Mouse (Mus musculus) myocyte (in vitro differentiated cells): ENCODE results near the gene Gm49368. TPM values are rescaled to one million over a fixed set of nuclear protein-coding genes. Genes with fewer than 3 reads are reported as not detected.
"Not testable (repeated sequence)": the region's sequence is repeated elsewhere in the genome, so short reads cannot be mapped to it uniquely, and the experiment has no call there.

Experiments
- H3K27me3 ChIP-seq: one replicate; pipeline ENCODE4 v1.6.1; 2011; ENCODE audit not compliant: control insufficient read depth, insufficient read depth, insufficient read length
- H3K36me3 ChIP-seq: one replicate; pipeline ENCODE4 v1.6.1; 2011; ENCODE audit not compliant: control insufficient read depth, insufficient read depth
- H3K4me2 ChIP-seq: one replicate; pipeline ENCODE4 v1.6.1; 2011; ENCODE audit warnings: low read depth, control low read depth
- H3K4me3 ChIP-seq: one replicate; pipeline ENCODE4 v1.5.1; 2011; ENCODE audit warnings: mild to moderate bottlenecking, control low read depth, moderate library complexity
- H3K79me2 ChIP-seq: one replicate; pipeline ENCODE4 v1.6.1; 2011; ENCODE audit not compliant: control insufficient read depth, insufficient read depth
- H3ac ChIP-seq: one replicate; pipeline ENCODE4 v1.6.1; 2011; ENCODE audit not compliant: control insufficient read depth, insufficient read length
- CEBPB ChIP-seq: IDR thresholded peaks from 2 replicates; pipeline ENCODE4 v1.6.1; 2011; ENCODE audit warnings: mild to moderate bottlenecking, moderate library complexity; ENCODE audit not compliant: poor library complexity, insufficient read depth, severe bottlenecking
- E2F4 ChIP-seq: IDR thresholded peaks from one replicate; pipeline ENCODE4 v1.6.1; 2011; ENCODE audit warnings: mild to moderate bottlenecking, control low read depth, moderate library complexity; ENCODE audit not compliant: insufficient read depth
- MAX ChIP-seq: IDR thresholded peaks from one replicate; pipeline ENCODE4 v1.6.1; 2011; ENCODE audit warnings: low read depth, mild to moderate bottlenecking, control low read depth
- MYOD1 ChIP-seq, 3 experiments: IDR thresholded peaks; one replicate each; pipeline ENCODE4 v1.6.1; 2011; ENCODE audit warnings: control low read depth in 2 of 3, low read depth in 2 of 3, mild to moderate bottlenecking in 2 of 3, moderate library complexity in 1 of 3; ENCODE audit not compliant: insufficient read length in 2 of 3, control insufficient read depth in 1 of 3
- MYOG ChIP-seq, 3 experiments: IDR thresholded peaks; one replicate each; pipeline ENCODE4 v1.6.1; 2011; ENCODE audit warnings: control low read depth in 2 of 3, low read depth in 2 of 3, mild to moderate bottlenecking in 2 of 3; ENCODE audit not compliant: insufficient read length in 2 of 3, control insufficient read depth in 1 of 3, insufficient read depth in 1 of 3
- POLR2A ChIP-seq: IDR thresholded peaks from one replicate; pipeline ENCODE4 v1.6.1; 2011; ENCODE audit warnings: low read depth, mild to moderate bottlenecking, control low read depth, moderate library complexity; ENCODE audit not compliant: insufficient read length
- POLR2AphosphoS2 ChIP-seq: IDR thresholded peaks from one replicate; pipeline ENCODE4 v1.6.1; 2011; ENCODE audit warnings: low read depth, control low read depth; ENCODE audit not compliant: insufficient read length
- REST ChIP-seq: IDR thresholded peaks from one replicate; pipeline ENCODE4 v1.6.1; 2011; ENCODE audit warnings: mild to moderate bottlenecking, control low read depth, moderate library complexity; ENCODE audit not compliant: insufficient read depth, insufficient read length
- SRF ChIP-seq: IDR thresholded peaks from one replicate; pipeline ENCODE4 v1.6.1; 2011; ENCODE audit warnings: low read depth; ENCODE audit not compliant: control insufficient read depth, insufficient read length
- TCF12 ChIP-seq: IDR thresholded peaks from one replicate; pipeline ENCODE4 v1.6.1; 2011; ENCODE audit warnings: mild to moderate bottlenecking, control low read depth; ENCODE audit not compliant: poor library complexity, insufficient read depth, severe bottlenecking
- TCF3 ChIP-seq: IDR thresholded peaks from one replicate; pipeline ENCODE4 v1.6.1; 2011; ENCODE audit warnings: low read depth, control low read depth; ENCODE audit not compliant: insufficient read length
- USF1 ChIP-seq: IDR thresholded peaks from one replicate; pipeline ENCODE4 v1.6.1; 2011; ENCODE audit warnings: low read depth, mild to moderate bottlenecking, control low read depth, moderate library complexity
- polyA plus RNA-seq: library from polyadenylated mRNA; unstranded; fragments of >200 nt; fragmentation: generic; extraction: Trizol; gene quantifications from one replicate; pipeline ENCODE4 v1.2.1, GENCODE M21; 2012; ENCODE audit warnings: missing spikeins

Gm49368 gene
- polyA plus RNA-seq, 1 experiment = not detected

DNA sequence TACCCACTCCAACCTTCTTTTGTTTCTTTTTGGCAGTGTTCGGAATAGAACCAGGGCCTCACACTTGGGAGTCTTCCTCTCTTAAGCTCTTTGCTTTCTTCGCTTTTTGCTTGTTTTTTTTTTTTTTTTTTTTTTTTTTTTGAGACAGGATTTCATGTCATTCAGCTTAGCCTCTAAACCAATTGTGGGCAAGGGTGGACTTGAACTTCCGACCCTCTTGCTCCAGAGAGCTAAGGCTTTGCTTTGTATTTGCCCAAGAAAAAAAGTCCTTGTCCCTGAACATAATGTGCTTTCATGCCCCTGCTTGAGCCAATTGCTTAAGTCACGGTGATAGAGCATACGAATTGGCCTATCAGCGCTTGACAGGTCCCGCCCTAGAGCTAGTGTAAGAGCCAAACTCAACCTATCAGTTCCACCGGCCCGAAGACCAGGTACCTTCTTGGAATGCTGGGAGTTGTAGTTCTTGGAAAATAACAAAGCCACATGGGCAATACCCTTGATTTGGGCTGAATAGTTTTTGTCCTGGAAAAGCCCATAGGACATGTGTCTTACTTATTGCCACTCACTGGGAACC is 31.0 kb upstream of the Gm49368 start:
- H3K4me3 ChIP-seq = no peak overlapping the region
- H3ac ChIP-seq = no peak overlapping the region
- TF ChIP-seq SRF (no peak), TCF3 (no peak), MAX (no peak), USF1 (no peak), REST (no peak)
- no peaks in the 10 kb centered on the region for H3K27me3 ChIP-seq
- H3K4me2 ChIP-seq = no peak overlapping the region
- H3K79me2 ChIP-seq = no peaks in the 10 kb centered on the region
- no peaks in the 10 kb centered on the region for H3K36me3 ChIP-seq

DNA sequence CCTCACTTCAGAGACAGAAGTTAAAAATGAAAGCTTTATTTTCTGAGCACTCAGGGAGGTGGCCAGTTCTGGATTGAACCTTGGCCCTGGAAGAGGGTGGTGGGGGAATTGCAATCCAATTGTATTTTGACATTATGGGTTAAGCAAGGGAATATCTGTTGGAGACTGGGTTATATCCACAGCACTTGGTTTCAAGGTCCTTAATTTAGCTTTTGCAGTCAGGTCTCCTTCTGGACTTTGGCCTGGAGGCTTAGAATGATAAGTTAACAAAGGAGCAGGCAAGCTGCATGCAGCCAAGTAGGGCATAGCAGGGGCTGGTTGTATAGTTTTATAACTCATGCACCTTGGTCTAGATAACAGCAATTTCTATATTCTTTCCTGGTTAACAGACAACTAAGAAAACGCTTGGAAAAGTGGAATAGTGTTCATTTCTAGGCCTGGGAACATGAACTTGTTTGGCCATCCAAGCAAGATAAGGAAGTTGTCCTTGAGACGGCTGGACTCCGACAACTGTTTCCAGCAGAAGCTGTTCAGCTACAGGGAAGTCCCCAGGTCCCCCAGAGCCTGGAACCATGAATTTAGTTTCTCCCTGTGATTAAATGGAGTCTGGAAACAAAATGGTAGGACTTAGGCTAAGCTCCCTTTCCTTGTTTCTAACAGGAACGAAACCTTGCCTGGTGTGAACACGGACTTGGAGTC is 30.0 kb upstream of the Gm49368 start:
- no peak overlapping the region for H3K4me2 ChIP-seq
- H3ac ChIP-seq = no peak overlapping the region
- no peak overlapping the region for H3K4me3 ChIP-seq
- no peaks in the 10 kb centered on the region for H3K27me3 ChIP-seq
- no peaks in the 10 kb centered on the region for H3K36me3 ChIP-seq
- TF ChIP-seq MYOD1 (IDR thresholded peaks at IDR 0.05; ENCODE audit: control insufficient read depth in 1 of 3, insufficient read length in 2 of 3, low read depth in 2 of 3) (no peak), MAX (no peak), E2F4 (no peak), TCF12 (no peak), POLR2A (no peak), USF1 (no peak), CEBPB (no peak), TCF3 (no peak), MYOG (IDR thresholded peaks at IDR 0.05; ENCODE audit: control insufficient read depth in 1 of 3, insufficient read depth in 1 of 3, insufficient read length in 2 of 3, low read depth in 2 of 3) (no peak), POLR2AphosphoS2 (no peak), REST (no peak), SRF (no peak)
- H3K79me2 ChIP-seq = no peaks in the 10 kb centered on the region

DNA sequence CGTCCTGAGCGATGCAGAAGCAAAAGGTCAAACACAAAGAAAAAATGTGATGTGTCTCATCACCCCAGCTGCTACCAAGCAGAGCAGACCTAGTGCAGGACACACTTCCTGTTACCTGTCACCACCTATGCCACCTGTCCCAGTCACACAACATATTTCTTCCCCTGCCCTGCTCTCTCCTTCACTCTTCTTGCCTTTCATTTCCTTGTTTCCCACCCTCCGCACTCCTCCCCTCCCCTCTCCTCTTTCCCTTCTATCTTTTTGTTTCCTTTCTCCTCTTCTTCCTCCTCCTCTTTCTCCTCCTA is 29.5 kb upstream of the Gm49368 start:
- no peak overlapping the region for H3K4me2 ChIP-seq
- no peaks in the 10 kb centered on the region for H3K36me3 ChIP-seq
- no peak overlapping the region for H3ac ChIP-seq
- no peak overlapping the region for H3K4me3 ChIP-seq
- H3K27me3 ChIP-seq = no peaks in the 10 kb centered on the region
- TF ChIP-seq POLR2AphosphoS2 = no peak
- TF ChIP-seq TCF3 = no peak
- no peaks in the 10 kb centered on the region for H3K79me2 ChIP-seq

DNA sequence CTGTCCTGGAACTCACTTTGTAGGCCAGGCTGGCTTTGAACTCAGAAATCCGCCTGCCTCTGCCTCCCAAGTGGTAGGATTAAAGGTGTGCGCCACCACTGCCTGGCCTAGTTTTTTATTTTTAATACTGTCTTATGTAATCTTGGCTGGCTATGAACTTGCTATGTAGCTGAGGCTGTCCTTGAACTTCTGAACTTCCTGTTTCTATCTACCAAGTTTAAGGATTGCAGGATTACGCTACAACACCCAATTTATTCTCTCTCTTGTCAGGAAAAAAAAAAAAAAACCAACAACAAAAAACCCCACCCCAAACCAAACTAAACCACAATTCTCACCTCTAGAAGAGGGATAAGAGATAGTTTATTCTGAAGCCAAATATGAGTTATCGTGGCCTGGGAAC is 28.9 kb upstream of the Gm49368 start:
- Histone ChIP-seq H3K4me3 (no peak overlapping the region), H3K4me2 (no peak overlapping the region), H3K36me3 (no peaks in the 10 kb centered on the region), H3ac (no peak overlapping the region), H3K79me2 (no peaks in the 10 kb centered on the region), H3K27me3 (no peaks in the 10 kb centered on the region)
- TF ChIP-seq CEBPB (no peak), MYOD1 (IDR thresholded peaks at IDR 0.05; ENCODE audit: control insufficient read depth in 1 of 3, insufficient read length in 2 of 3, low read depth in 2 of 3) (no peak), MYOG (IDR thresholded peaks at IDR 0.05; ENCODE audit: control insufficient read depth in 1 of 3, insufficient read depth in 1 of 3, insufficient read length in 2 of 3, low read depth in 2 of 3) (no peak), SRF (no peak), REST (no peak), E2F4 (no peak), POLR2A (no peak), TCF3 (no peak), POLR2AphosphoS2 (no peak), USF1 (no peak), MAX (no peak)

DNA sequence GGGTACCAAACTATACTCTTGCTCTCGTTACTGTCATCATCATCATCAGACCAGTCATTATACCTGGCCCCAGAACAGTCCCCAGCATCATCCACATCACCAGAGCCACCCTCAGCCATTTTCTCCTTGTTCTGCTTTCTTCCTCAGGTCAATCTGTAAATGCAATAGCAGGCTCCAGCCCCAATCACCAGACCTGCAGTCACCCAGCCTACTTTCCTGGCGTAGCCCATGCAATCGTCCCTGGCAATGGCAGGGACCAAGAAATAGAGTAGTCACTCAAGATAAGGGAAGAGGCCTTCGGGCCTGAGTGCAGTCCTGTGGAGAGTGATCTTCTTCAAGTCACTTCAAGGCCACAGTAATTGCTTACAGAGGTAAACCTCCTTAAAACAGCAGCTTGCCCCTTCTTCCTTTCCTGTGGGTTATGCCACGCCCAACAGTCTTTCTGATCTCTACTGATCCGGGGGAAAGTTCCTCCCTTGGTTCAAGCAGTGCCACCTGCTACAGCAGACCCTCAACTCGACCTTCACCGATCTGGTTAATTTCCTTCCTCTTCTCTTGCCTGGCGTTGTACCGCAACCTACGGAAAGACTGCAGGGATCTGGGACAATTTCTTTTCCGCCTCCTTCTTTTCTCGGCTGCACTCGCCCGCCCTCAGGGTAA is 20.2 kb upstream of the Gm49368 start:
- H3K36me3 ChIP-seq, H3K27me3 ChIP-seq, H3K4me3 ChIP-seq, H3K4me2 ChIP-seq, H3K79me2 ChIP-seq, H3ac ChIP-seq: not testable (repeated sequence)
